Mouse (Mus musculus) forebrain, postnatal 0 days (tissue): ENCODE results near the gene Nrp1. TPM values are rescaled to one million over a fixed set of nuclear protein-coding genes. Genes with fewer than 3 reads are reported as not detected.

Experiments used
- ATAC-seq: fragments of 200-750 bp; cut with Nextera tagmentation; 2 replicates; pipeline ENCODE4 v1.8.0; 2017; ENCODE audit warnings: mild to moderate bottlenecking, moderate library complexity
- DNase-seq: peaks from one replicate; pipeline ENCODE4 v3.0.0-alpha.2; 2015
- H3K27ac ChIP-seq: fragments of 300-500 bp; sonication (generic); 2 replicates; pipeline ENCODE4 v1.5.1; 2014; ENCODE audit warnings: low read depth, mild to moderate bottlenecking, antibody characterized with exemption, low read length, moderate library complexity, mixed read lengths
- H3K27me3 ChIP-seq: fragments of 300-500 bp; sonication (generic); 2 replicates; pipeline ENCODE4 v1.6.1; 2014; ENCODE audit warnings: mild to moderate bottlenecking, low read length, mixed read lengths; ENCODE audit not compliant: insufficient read depth
- H3K36me3 ChIP-seq: fragments of 300-500 bp; sonication (generic); 2 replicates; pipeline ENCODE4 v1.6.1; 2014; ENCODE audit warnings: mild to moderate bottlenecking, moderate library complexity; ENCODE audit not compliant: insufficient read depth
- H3K4me1 ChIP-seq: fragments of 300-500 bp; sonication (generic); 2 replicates; pipeline ENCODE4 v1.6.1; 2014; ENCODE audit warnings: antibody characterized with exemption; ENCODE audit not compliant: insufficient read depth
- H3K4me2 ChIP-seq: fragments of 300-500 bp; sonication (generic); 2 replicates; pipeline ENCODE4 v1.6.1; 2014; ENCODE audit warnings: low read depth, mild to moderate bottlenecking, moderate library complexity
- H3K4me3 ChIP-seq: fragments of 300-500 bp; sonication (generic); 2 replicates; pipeline ENCODE4 v1.5.1; 2014; ENCODE audit warnings: low read depth, low read length, mixed read lengths
- H3K9ac ChIP-seq: fragments of 300-500 bp; sonication (generic); 2 replicates; pipeline ENCODE4 v1.6.1; 2014; ENCODE audit warnings: mild to moderate bottlenecking
- H3K9me3 ChIP-seq: fragments of 300-500 bp; sonication (generic); 2 replicates; pipeline ENCODE4 v1.6.1; 2016; ENCODE audit warnings: low read length
- CTCF ChIP-seq: sonication (generic); IDR thresholded peaks from 2 replicates; pipeline ENCODE4 v1.5.1; 2016; ENCODE audit warnings: antibody characterized with exemption, control low read depth, low read depth
- WGBS: fragments of 180-500 bp; shearing (Covaris S2); extraction: QIAGEN DNeasy Blood & Tissue Kit; methylation state at CpG from one replicate; pipeline ENCODE4 v1.1.7; 2014; 5-methylcytosine and 5-hydroxymethylcytosine counted together
- polyA plus RNA-seq: library from polyadenylated mRNA; unstranded; fragments of >200 nt; fragmentation: Nextera tagmentation; extraction: Ambion mirVana; gene quantifications from 2 replicates; pipeline ENCODE4 v1.2.1, GENCODE M21; 2015
- total RNA-seq: library from RNA; depleted of rRNA; stranded (reverse); fragments of >200 nt; gene quantifications from 2 replicates; pipeline ENCODE4 v1.2.3, GENCODE M21; 2014

Gene Nrp1
- total and polyA plus RNA-seq, 2 experiments from 2014 or later: 87.1 to 93.3 TPM

- H3K27me3 ChIP-seq: no peaks in the 10 kb centered on the region
- no peak overlapping the region for H3K27ac ChIP-seq
- no peak overlapping the region for H3K9ac ChIP-seq
- H3K4me3 ChIP-seq: no peak overlapping the region
- no peak for TF ChIP-seq CTCF
- H3K9me3 ChIP-seq: no peaks in the 10 kb centered on the region
- H3K4me2 ChIP-seq: no peak overlapping the region
- H3K36me3 ChIP-seq: no peaks in the 10 kb centered on the region
- ATAC-seq (no peak), DNase-seq (no peak)
- 45% methylated on average over 10 of the region's 10 CpGs for WGBS
- H3K4me1 ChIP-seq: peaks cover 16% of the 10 kb centered on the region
Measured at GRCm38 (mm10) chr8:128417956-128418796, 59.8 kb downstream of the Nrp1 start.

DNA sequence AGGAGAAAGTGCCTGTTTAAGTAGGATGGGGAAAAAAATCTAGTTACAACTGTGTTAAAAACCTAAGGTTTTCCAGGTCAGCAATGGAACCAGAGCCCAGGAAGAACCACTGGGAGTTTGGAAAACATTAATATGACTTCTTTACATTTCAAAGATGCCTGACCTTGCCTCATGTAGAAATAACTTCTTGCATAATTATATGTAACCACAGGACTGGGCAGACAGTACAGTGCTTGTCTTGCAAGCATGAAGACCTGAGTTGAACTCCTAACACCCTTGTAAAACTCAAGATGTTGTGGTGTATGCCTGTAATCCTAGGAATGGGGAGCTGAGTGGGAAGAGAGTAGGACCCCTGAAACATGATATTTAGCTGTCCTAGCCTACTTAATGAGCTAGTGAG, 61.6 kb downstream of the Nrp1 start:
- ATAC-seq: no peak
- Histone ChIP-seq H3K4me1 (peaks cover 16% of the 10 kb centered on the region), H3K4me2 (no peak overlapping the region), H3K9ac (no peak overlapping the region), H3K9me3 (no peaks in the 10 kb centered on the region), H3K4me3 (no peak overlapping the region), H3K27ac (no peak overlapping the region), H3K36me3 (no peaks in the 10 kb centered on the region), H3K27me3 (no peaks in the 10 kb centered on the region)
- TF ChIP-seq CTCF: no peak
- DNase-seq: no peak

- no peak overlapping the region for H3K4me2 ChIP-seq
- H3K4me1 ChIP-seq: peaks cover 16% of the 10 kb centered on the region
- no peaks in the 10 kb centered on the region for H3K9me3 ChIP-seq
- no peak for TF ChIP-seq CTCF
- no peaks in the 10 kb centered on the region for H3K36me3 ChIP-seq
- no peak overlapping the region for H3K4me3 ChIP-seq
- 87% methylated on average over 1 of the region's 1 CpGs for WGBS
- H3K27ac ChIP-seq: no peak overlapping the region
- no peak for DNase-seq
- no peaks in the 10 kb centered on the region for H3K27me3 ChIP-seq
- no peak for ATAC-seq
- no peak overlapping the region for H3K9ac ChIP-seq
Measured at GRCm38 (mm10) chr8:128420402-128420801, 62.0 kb downstream of the Nrp1 start.

GRCm38 (mm10) chr8:128423813-128424212, 65.4 kb downstream of the Nrp1 start:
- no peak for TF ChIP-seq CTCF
- H3K4me2 ChIP-seq: no peak overlapping the region
- H3K9me3 ChIP-seq: no peaks in the 10 kb centered on the region
- ATAC-seq (no peak), DNase-seq (no peak)
- H3K27me3 ChIP-seq: no peaks in the 10 kb centered on the region
- no peak overlapping the region for H3K9ac ChIP-seq
- 0 out of 2 replicates have a peak, but pooled peaks cover 2% of the 10 kb centered on the region for H3K36me3 ChIP-seq
- H3K4me3 ChIP-seq: no peak overlapping the region
- H3K4me1 ChIP-seq: no peaks in the 10 kb centered on the region
- H3K27ac ChIP-seq: no peak overlapping the region

DNA sequence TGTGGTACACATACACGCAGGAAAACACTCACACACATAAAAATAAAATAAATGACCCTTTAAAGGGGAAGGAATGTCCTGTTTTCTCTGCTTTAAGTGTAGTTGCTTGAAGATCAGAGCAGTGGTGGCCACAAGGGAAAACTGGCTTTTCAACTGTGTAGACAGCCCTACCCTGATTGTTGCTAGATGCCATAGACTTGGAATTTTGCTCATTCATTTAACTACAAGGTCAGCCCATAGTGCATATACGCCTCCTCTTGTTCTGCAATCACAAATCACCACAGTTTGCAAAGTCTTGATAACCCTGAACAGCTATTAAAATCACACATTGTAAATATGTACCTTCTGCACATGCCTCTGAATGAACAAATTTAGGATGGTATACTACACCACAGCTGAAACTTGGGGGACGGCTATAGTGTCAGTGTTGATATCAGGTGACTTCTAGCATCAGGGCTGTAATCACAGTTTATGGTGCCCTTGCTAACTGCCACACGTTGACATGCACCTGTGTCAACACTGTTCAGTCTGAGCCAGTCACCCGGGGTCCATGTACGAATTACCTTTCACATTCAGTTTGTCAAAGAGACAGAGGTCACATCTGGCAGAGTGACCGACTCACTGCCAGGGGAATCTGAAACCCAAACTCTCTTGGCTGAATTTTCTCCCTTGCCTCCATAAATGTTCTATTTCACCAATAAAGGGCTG, 66.4 kb downstream of the Nrp1 start:
- no peak for DNase-seq

GRCm38 (mm10) chr8:128427071-128427470, 68.7 kb downstream of the Nrp1 start:
- ATAC-seq (no peak; the same call in 1 of the 2 replicates), DNase-seq (no peak)
- Histone ChIP-seq H3K9me3 (no peaks in the 10 kb centered on the region), H3K27ac (no peak overlapping the region), H3K27me3 (no peaks in the 10 kb centered on the region), H3K9ac (no peak overlapping the region), H3K36me3 (0 out of 2 replicates have a peak, but pooled peaks cover 2% of the 10 kb centered on the region), H3K4me2 (no peak overlapping the region), H3K4me3 (no peak overlapping the region), H3K4me1 (no peaks in the 10 kb centered on the region)
- 78% methylated on average over 3 of the region's 3 CpGs for WGBS
- TF ChIP-seq CTCF: no peak

More for the DNA sequence above, 66.4 kb downstream of the Nrp1 start:
- no peaks in the 10 kb centered on the region for H3K27me3 ChIP-seq
- no peak overlapping the region for H3K4me2 ChIP-seq
- no peaks in the 10 kb centered on the region for H3K9me3 ChIP-seq
- ATAC-seq: no peak
- no peak overlapping the region for H3K4me3 ChIP-seq
- H3K27ac ChIP-seq: no peak overlapping the region
- no peaks in the 10 kb centered on the region for H3K4me1 ChIP-seq
- no peak overlapping the region for H3K9ac ChIP-seq
- WGBS: 87% methylated on average over 7 of the region's 7 CpGs
- 0 out of 2 replicates have a peak, but pooled peaks cover 2% of the 10 kb centered on the region for H3K36me3 ChIP-seq
- no peak for TF ChIP-seq CTCF

DNA sequence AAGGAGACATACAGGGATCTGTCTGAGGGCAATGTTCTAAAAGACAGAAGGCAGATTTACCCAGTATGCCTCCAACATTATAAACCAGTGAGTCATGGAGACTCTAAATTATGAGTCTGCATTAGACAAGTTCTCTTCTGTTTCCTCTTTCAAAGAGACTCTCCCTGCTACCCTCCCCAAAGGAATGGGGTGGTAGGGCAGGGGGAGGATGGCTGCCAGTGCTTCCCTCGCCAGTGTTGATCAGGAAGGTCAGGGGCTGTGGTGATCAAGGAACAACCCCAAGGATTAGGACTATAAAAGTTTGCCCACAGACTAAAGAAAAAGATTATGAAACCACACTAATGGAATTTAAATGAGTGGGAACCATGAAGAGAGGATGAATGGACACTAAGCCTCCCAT, 70.6 kb downstream of the Nrp1 start:
- no peak overlapping the region for H3K27ac ChIP-seq
- no peaks in the 10 kb centered on the region for H3K27me3 ChIP-seq
- no peak overlapping the region for H3K4me2 ChIP-seq
- no peaks in the 10 kb centered on the region for H3K4me1 ChIP-seq
- no peak for ATAC-seq
- no peak for DNase-seq
- 34% methylated on average over 1 of the region's 1 CpGs for WGBS
- no peaks in the 10 kb centered on the region for H3K9me3 ChIP-seq
- peaks cover 11% of the 10 kb centered on the region for H3K36me3 ChIP-seq
- H3K4me3 ChIP-seq: no peak overlapping the region
- no peak overlapping the region for H3K9ac ChIP-seq
- no peak for TF ChIP-seq CTCF
